Comparison of ENCODE assay signal across 16 mouse cellular contexts in the genomic region with DNA sequence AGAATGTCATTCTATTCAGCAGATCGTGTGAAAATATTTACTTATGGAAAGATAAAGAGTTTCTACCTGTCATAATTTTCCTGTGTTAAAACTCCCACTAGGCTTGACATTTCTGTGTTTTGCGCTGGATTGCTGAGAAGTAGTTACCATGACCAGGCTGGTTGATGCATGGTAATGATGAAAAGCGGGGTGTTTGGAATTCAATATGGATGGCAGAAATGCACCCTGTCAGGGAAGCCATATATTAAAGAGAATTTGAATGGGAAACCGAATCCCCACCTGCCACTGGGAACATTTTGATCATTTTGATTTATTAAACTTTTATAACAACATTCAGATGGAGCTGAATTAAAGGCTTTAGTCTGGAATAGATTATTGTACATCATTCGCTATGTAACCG.
"Had no signal": no experiment of that assay in that cellular context is flagged by ENCODE, and none has a peak within 500 bp of the region (broad histone marks: within the 10 kb centered on the region; RNA-seq: fewer than 3 reads in every experiment).

No protein-coding gene starts in this region.

- H3K27ac ChIP-seq: liver, embryonic 14.5 days; neural tube, embryonic 12.5 days; stomach, embryonic 15.5 days; stomach, postnatal 0 days had no signal

- H3K4me3 ChIP-seq: midbrain, embryonic 13.5 days; neural tube, embryonic 12.5 days; stomach, embryonic 15.5 days had no signal

- H3K36me3 ChIP-seq: midbrain, embryonic 13.5 days; neural tube, embryonic 12.5 days; stomach, embryonic 15.5 days had no signal

- DNase-seq: lung, adult 18-20 months; lung, embryonic 14.5 days; lung, postnatal 10 days; lung, postnatal 4 days; retina, postnatal 1 day; right cerebral cortex, adult 18-20 months; right cerebral cortex, postnatal 25 days; thymus, adult 2 months; thymus, postnatal 25 days; thymus, postnatal 4 days had no signal

- H3K9ac ChIP-seq: liver, embryonic 14.5 days; lung, embryonic 14.5 days; midbrain, embryonic 13.5 days; neural tube, embryonic 12.5 days; stomach, embryonic 15.5 days had no signal

- H3K27me3 ChIP-seq: midbrain, embryonic 13.5 days; neural tube, embryonic 12.5 days; stomach, embryonic 15.5 days had no signal

- H3K4me1 ChIP-seq: midbrain, embryonic 13.5 days; neural tube, embryonic 12.5 days; stomach, embryonic 15.5 days had no signal

- H3K4me2 ChIP-seq: lung, embryonic 14.5 days; midbrain, embryonic 11.5 days; midbrain, embryonic 13.5 days; neural tube, embryonic 12.5 days; stomach, embryonic 15.5 days had no signal

- H3K9me3 ChIP-seq: midbrain, embryonic 13.5 days; neural tube, embryonic 12.5 days; stomach, embryonic 15.5 days had no signal
